ENCODE assay signal across 8 mouse cellular contexts in the genomic region with DNA sequence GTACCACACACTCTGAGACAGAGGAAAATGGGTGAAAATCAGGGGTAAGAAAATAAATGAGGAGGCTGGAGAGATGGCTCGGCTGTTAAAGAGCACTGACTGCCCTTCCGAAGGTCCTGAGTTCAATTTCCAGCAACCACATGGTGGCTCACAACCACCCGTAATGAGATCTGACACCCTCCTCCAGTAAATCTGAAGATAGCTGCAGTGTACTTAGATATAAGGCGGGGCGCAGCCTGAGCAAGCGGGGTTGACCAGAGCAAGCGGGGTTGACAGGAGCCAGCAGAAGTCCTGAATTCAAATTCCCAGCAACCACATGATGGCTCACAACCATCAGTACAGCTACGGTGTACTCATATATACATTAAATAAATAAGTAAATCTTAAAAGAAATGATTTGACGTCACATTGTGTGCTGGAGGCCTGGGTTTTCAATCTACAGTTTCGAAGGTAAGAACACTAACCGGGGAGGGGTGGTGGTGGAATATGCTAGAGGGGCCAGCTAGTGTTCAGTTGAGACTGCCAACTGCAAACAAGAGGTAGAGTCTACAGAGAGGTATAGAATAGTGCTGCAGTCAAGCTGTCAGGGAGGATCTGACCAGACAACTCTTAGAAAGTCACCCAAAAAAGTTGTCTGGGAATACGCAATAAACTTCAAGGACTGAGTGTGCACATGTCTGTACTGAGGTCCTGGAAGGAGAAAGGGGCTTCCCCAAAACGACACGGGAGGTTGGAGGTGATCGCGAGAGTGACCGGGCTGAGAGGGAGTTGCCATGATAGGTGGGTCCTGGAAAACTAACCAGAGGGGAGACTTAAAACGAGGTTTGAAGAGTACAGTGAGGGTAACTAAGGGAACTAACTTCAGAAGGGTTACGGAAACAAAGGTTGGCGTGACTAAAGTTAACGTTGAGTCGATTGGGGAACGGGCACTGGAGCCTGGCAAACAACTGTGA. TPM values are rescaled to one million over a fixed set of nuclear protein-coding genes. Genes with fewer than 3 reads are reported as not detected.
DNase-seq lines count a peak whose midpoint lies in the region; ATAC-seq lines count a peak whose summit lies in the region.

No protein-coding gene starts in this region.

- H3K4me2 ChIP-seq in kidney, embryonic 15.5 days: peak overlapping the region; percentile 67
- H3K4me2 ChIP-seq in forebrain, embryonic 15.5 days (replicated peaks): peak overlapping the region; percentile 63
- H3K4me2 ChIP-seq in liver, embryonic 11.5 days: peak overlapping the region; percentile 85

- peaks cover 18% of the 10 kb centered on the region for H3K4me1 ChIP-seq in kidney, embryonic 15.5 days
- H3K4me1 ChIP-seq in forebrain, embryonic 15.5 days: peaks cover 13% of the 10 kb centered on the region
- peaks cover 14% of the 10 kb centered on the region for H3K4me1 ChIP-seq in liver, embryonic 11.5 days (replicated peaks; ENCODE audit: control insufficient read depth, insufficient read depth, low read length)

- H3K27ac ChIP-seq in kidney, embryonic 15.5 days: peak overlapping the region; percentile 79
- H3K27ac ChIP-seq in forebrain, embryonic 15.5 days (replicated peaks): peak overlapping the region; percentile 79
- peak overlapping the region; percentile 82 for H3K27ac ChIP-seq in liver, embryonic 11.5 days (ENCODE audit: low read depth, low read length)

- H3K9me3 ChIP-seq in kidney, embryonic 15.5 days (replicated peaks): no peaks in the 10 kb centered on the region
- no peaks in the 10 kb centered on the region for H3K9me3 ChIP-seq in forebrain, embryonic 15.5 days
- H3K9me3 ChIP-seq in liver, embryonic 11.5 days (ENCODE audit: control insufficient read depth, low read length): no peaks in the 10 kb centered on the region

- WGBS in kidney, embryonic 15.5 days: 35% methylated on average over 23 of the region's 23 CpGs
- 39% methylated on average over 23 of the region's 23 CpGs for WGBS in forebrain, embryonic 15.5 days
- WGBS in liver, embryonic 11.5 days: 25% methylated on average over 23 of the region's 23 CpGs

- H3K4me3 ChIP-seq in kidney, embryonic 15.5 days (replicated peaks): peak overlapping the region; percentile 81
- H3K4me3 ChIP-seq in forebrain, embryonic 15.5 days: peak overlapping the region; percentile 71
- H3K4me3 ChIP-seq in liver, embryonic 11.5 days (ENCODE audit: low read depth, low read length): peak overlapping the region; percentile 80

- peaks cover 41% of the 10 kb centered on the region for H3K36me3 ChIP-seq in kidney, embryonic 15.5 days
- peaks cover 27% of the 10 kb centered on the region for H3K36me3 ChIP-seq in forebrain, embryonic 15.5 days
- H3K36me3 ChIP-seq in liver, embryonic 11.5 days (ENCODE audit: control insufficient read depth, insufficient read depth, low read length): peaks cover 36% of the 10 kb centered on the region

- no peaks in the 10 kb centered on the region for H3K27me3 ChIP-seq in kidney, embryonic 15.5 days
- H3K27me3 ChIP-seq in forebrain, embryonic 15.5 days: no peaks in the 10 kb centered on the region
- H3K27me3 ChIP-seq in liver, embryonic 11.5 days (replicated peaks; ENCODE audit: control insufficient read depth, insufficient read depth, low read length): no peaks in the 10 kb centered on the region

- H3K9ac ChIP-seq in kidney, embryonic 15.5 days: peak overlapping the region; percentile 82
- peak overlapping the region; percentile 73 for H3K9ac ChIP-seq in forebrain, embryonic 15.5 days (replicated peaks)
- peak overlapping the region; percentile 90 for H3K9ac ChIP-seq in liver, embryonic 11.5 days (ENCODE audit: low read depth, low read length)

- peak; percentile 40 for ATAC-seq in kidney, embryonic 15.5 days (replicated peaks; ENCODE audit: low FRiP score)
- peak; percentile 21 for ATAC-seq in activated CD4-positive, CD25-positive, alpha-beta regulatory T cell, adult 4 months
- peak; percentile 17 for ATAC-seq in forebrain, embryonic 15.5 days (replicated peaks)
- ATAC-seq in liver, embryonic 11.5 days (replicated peaks; ENCODE audit: low FRiP score): peak; percentile 58

- no peak for DNase-seq in kidney, postnatal 14 days
- DNase-seq in liver, embryonic 11.5 days (ENCODE audit: low spot score): peak; percentile 74
- peak; percentile 64 for DNase-seq in retina, postnatal 1 day
- no peak for DNase-seq in urinary bladder, postnatal 4 days (ENCODE audit: low spot score in 2 of 2)
- DNase-seq in layer of hippocampus, adult 9-10 months (ENCODE audit: low spot score): no peak

RNA-seq across cellular contexts. Expression of gene Mars, which starts 0.8 kb away (rescaled TPM):
- 120 and 127 TPM in 2 replicates for polyA plus RNA-seq in kidney, embryonic 15.5 days (2015; fragmentation: Nextera tagmentation; extraction: Ambion mirVana)
- polyA plus RNA-seq in activated CD4-positive, CD25-positive, alpha-beta regulatory T cell, adult 4 months (2017; shearing (Covaris generic)): 10 to 100 TPM; 21.6 to 21.9 TPM
- 130 and 137 TPM in 2 replicates for polyA plus RNA-seq in forebrain, embryonic 15.5 days (2015; fragmentation: Nextera tagmentation; extraction: Ambion mirVana)
- 249 and 257 TPM in 2 replicates for polyA plus RNA-seq in liver, embryonic 11.5 days (2014; fragmentation: Nextera tagmentation; extraction: Ambion mirVana)

RNA-seq across cellular contexts. Expression of gene Arhgap9, which starts 11.0 kb away (rescaled TPM):
- polyA plus RNA-seq in kidney, embryonic 15.5 days (2015; fragmentation: Nextera tagmentation; extraction: Ambion mirVana): 3.1 and 3.3 TPM in 2 replicates
- polyA plus RNA-seq in activated CD4-positive, CD25-positive, alpha-beta regulatory T cell, adult 4 months (2017; shearing (Covaris generic)): 100 to 1,000 TPM; 125 TPM
- polyA plus RNA-seq in forebrain, embryonic 15.5 days (2015; fragmentation: Nextera tagmentation; extraction: Ambion mirVana): 0.62 and 1.1 TPM in 2 replicates
- 22.0 and 24.4 TPM in 2 replicates for polyA plus RNA-seq in liver, embryonic 11.5 days (2014; fragmentation: Nextera tagmentation; extraction: Ambion mirVana)

RNA-seq across cellular contexts. Expression of gene Mbd6, which starts 22.0 kb away (rescaled TPM):
- 15.9 and 16.1 TPM in 2 replicates for polyA plus RNA-seq in kidney, embryonic 15.5 days (2015; fragmentation: Nextera tagmentation; extraction: Ambion mirVana)
- 10 to 100 TPM in 1 of 2 experiments, 1 to 10 TPM in 1; 4.0 to 10.6 TPM for polyA plus RNA-seq in activated CD4-positive, CD25-positive, alpha-beta regulatory T cell, adult 4 months (2017; shearing (Covaris generic))
- polyA plus RNA-seq in forebrain, embryonic 15.5 days (2015; fragmentation: Nextera tagmentation; extraction: Ambion mirVana): 17.4 and 17.5 TPM in 2 replicates
- polyA plus RNA-seq in liver, embryonic 11.5 days (2014; fragmentation: Nextera tagmentation; extraction: Ambion mirVana): 14.2 and 19.0 TPM in 2 replicates

RNA-seq across cellular contexts. Expression of gene Gli1, which starts 31.0 kb away (rescaled TPM):
- 6.3 and 8.2 TPM in 2 replicates for polyA plus RNA-seq in kidney, embryonic 15.5 days (2015; fragmentation: Nextera tagmentation; extraction: Ambion mirVana)
- polyA plus RNA-seq in activated CD4-positive, CD25-positive, alpha-beta regulatory T cell, adult 4 months (2017; shearing (Covaris generic)): under 1 TPM; 0.15 to 0.75 TPM
- polyA plus RNA-seq in forebrain, embryonic 15.5 days (2015; fragmentation: Nextera tagmentation; extraction: Ambion mirVana): 1.2 and 1.5 TPM in 2 replicates
- polyA plus RNA-seq in liver, embryonic 11.5 days (2014; fragmentation: Nextera tagmentation; extraction: Ambion mirVana): 2.1 and 2.2 TPM in 2 replicates

RNA-seq across cellular contexts. Expression of gene Inhbe, which starts 43.4 kb away (rescaled TPM):
- not detected in 2 replicates for polyA plus RNA-seq in kidney, embryonic 15.5 days (2015; fragmentation: Nextera tagmentation; extraction: Ambion mirVana)
- polyA plus RNA-seq in activated CD4-positive, CD25-positive, alpha-beta regulatory T cell, adult 4 months (2017; shearing (Covaris generic)): under 1 TPM in 1 of 2 experiments, not detected in 1; 0.07 TPM
- polyA plus RNA-seq in forebrain, embryonic 15.5 days (2015; fragmentation: Nextera tagmentation; extraction: Ambion mirVana): 0.04 TPM in 1 of 2 replicates, not detected in the other
- polyA plus RNA-seq in liver, embryonic 11.5 days (2014; fragmentation: Nextera tagmentation; extraction: Ambion mirVana): 0.04 and 0.09 TPM in 2 replicates

Comparison
In these comparisons a context has a peak if more than half of its experiments do, and no peak if none do; other contexts are left out.
1. DNase-seq: peak in liver, embryonic 11.5 days (single experiment) and retina, postnatal 1 day (single experiment); none in kidney, postnatal 14 days (single experiment), urinary bladder, postnatal 4 days (0 of 2) and layer of hippocampus, adult 9-10 months (single experiment).
2. Peak in every context shown above with its lines, with median percentiles within 50 percentile points of each other: ATAC-seq, H3K27ac ChIP-seq, H3K4me2 ChIP-seq, H3K4me3 ChIP-seq and H3K9ac ChIP-seq.